Mouse (Mus musculus): ENCODE data around the gene Ccdc162.

DNA sequence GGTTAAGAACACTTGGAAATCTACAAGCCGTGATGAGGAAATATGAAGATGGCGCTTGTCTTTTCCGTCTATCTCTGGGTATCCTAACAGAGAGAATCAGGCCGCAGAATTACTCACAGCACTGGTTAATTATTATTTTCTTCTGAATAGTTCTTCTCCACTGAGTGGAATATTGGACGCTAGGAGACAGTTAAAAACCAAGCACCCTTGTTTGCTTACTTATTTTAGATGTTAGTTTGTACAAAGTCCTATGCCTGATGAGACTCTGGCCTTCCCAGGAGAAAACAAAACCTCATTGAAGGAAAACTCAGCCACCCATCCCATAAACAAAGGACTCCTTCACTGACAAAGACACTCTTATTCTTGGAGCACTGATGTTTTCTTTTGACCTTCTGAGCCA is 104.5 kb downstream of the Ccdc162 start:
- TF ChIP-seq POLR2A (IDR thresholded peaks at IDR 0.05; ENCODE audit: borderline replicate concordance, low read depth, low read length) (no peak), CTCF (IDR thresholded peaks at IDR 0.05; ENCODE audit: low read depth, low read length) (no peak)

Data from bone marrow macrophage, adult 2 months (primary cell).